ENCODE assay signal across 9 mouse cellular contexts in genomic region chr8:110145538-110145937, GRCm38 (mm10). TPM values are rescaled to one million over a fixed set of nuclear protein-coding genes. Genes with fewer than 3 reads are reported as not detected.
DNase-seq lines count a peak whose midpoint lies in the region; ATAC-seq lines count a peak whose summit lies in the region.
"Had no signal": no experiment of that assay in that cellular context is flagged by ENCODE, and none has a peak within 500 bp of the region (broad histone marks: within the 10 kb centered on the region; RNA-seq: fewer than 3 reads in every experiment).

No protein-coding gene starts in this region.

- WGBS in hindbrain, embryonic 15.5 days, result 0% methylated on average over 4 of the region's 4 CpGs

- H3K27me3 ChIP-seq in hindbrain, embryonic 15.5 days, result no peaks in the 10 kb centered on the region

- H3K4me2 ChIP-seq in hindbrain, embryonic 15.5 days, result no peak overlapping the region

- no peaks in the 10 kb centered on the region for H3K36me3 ChIP-seq in hindbrain, embryonic 15.5 days

- peak; percentile 16 to 51 for DNase-seq in spleen, postnatal 10 days (ENCODE audit: low spot score in 2 of 2)
- no peak for DNase-seq in spleen, postnatal 4 days (ENCODE audit: low spot score in 2 of 2)
- peak; percentile 45 for DNase-seq in adrenal gland, postnatal 25 days
- peak; percentile 54 for DNase-seq in embryo, embryonic 9.5 days (ENCODE audit: extremely low spot score)
- peak; percentile 67 for DNase-seq in left cerebral cortex, postnatal 4 days
- peak; percentile 35 for DNase-seq in naive thymus-derived CD4-positive, alpha-beta T cell, adult 2 months (ENCODE audit: low read depth)

- H3K9ac ChIP-seq in hindbrain, embryonic 15.5 days, result no peak overlapping the region

- no peak overlapping the region for H3K27ac ChIP-seq in hindbrain, embryonic 15.5 days (replicated peaks)

- H3K4me1 ChIP-seq in hindbrain, embryonic 15.5 days (replicated peaks), result no peaks in the 10 kb centered on the region

- intact Hi-C loops in left cerebral cortex, postnatal 4 days (cut with DNase I), result no loop called here

- peak; percentile 87; the same call in 1 of the 2 replicates for ATAC-seq in hindbrain, embryonic 15.5 days (ENCODE audit: low FRiP score, low read depth)
- ATAC-seq in erythroblast, adult 5-6 weeks (replicated peaks; ENCODE audit: low FRiP score, poor library complexity, severe bottlenecking), result no peak; the same call in 1 of the 2 replicates

- no peak overlapping the region for H3K4me3 ChIP-seq in hindbrain, embryonic 15.5 days

- no peaks in the 10 kb centered on the region for H3K9me3 ChIP-seq in hindbrain, embryonic 15.5 days

RNA-seq across cellular contexts. Expression of gene Calb2, which starts 22.5 kb away (rescaled TPM):
- total RNA-seq in adrenal gland, postnatal 25 days (2021), result 0.52 TPM in 1 of 2 replicates, not detected in the other
- 112 and 126 TPM in 2 replicates for polyA plus RNA-seq in hindbrain, embryonic 15.5 days (2015; fragmentation: Nextera tagmentation; extraction: Ambion mirVana)
- 10 to 100 TPM; 25.8 to 44.1 TPM for total RNA-seq in left cerebral cortex, postnatal 4 days (2021)
- not detected in 2 replicates for total RNA-seq in erythroblast, adult 5-6 weeks (2015; ENCODE audit: low replicate concordance)
- not detected in 2 replicates for total RNA-seq in erythroblast, adult 5-6 weeks (2017; ENCODE audit: low replicate concordance)
- polyA plus RNA-seq: gonadal fat pad, adult 2 months had no signal

RNA-seq across cellular contexts. Expression of gene Gm17720, which starts 43.0 kb away (rescaled TPM):
- not detected in 2 replicates for total RNA-seq in adrenal gland, postnatal 25 days (2021)
- not detected in 2 replicates for polyA plus RNA-seq in hindbrain, embryonic 15.5 days (2015; fragmentation: Nextera tagmentation; extraction: Ambion mirVana)
- total RNA-seq in left cerebral cortex, postnatal 4 days (2021), result not detected
- not detected in 2 replicates for total RNA-seq in erythroblast, adult 5-6 weeks (2015; ENCODE audit: low replicate concordance)
- total RNA-seq in erythroblast, adult 5-6 weeks (2017; ENCODE audit: low replicate concordance), result not detected in 2 replicates
- polyA plus RNA-seq: gonadal fat pad, adult 2 months had no signal

RNA-seq across cellular contexts. Expression of gene Gm21964, which starts 44.5 kb away (rescaled TPM):
- not detected in 2 replicates for total RNA-seq in adrenal gland, postnatal 25 days (2021)
- polyA plus RNA-seq in hindbrain, embryonic 15.5 days (2015; fragmentation: Nextera tagmentation; extraction: Ambion mirVana), result not detected in 2 replicates
- not detected for total RNA-seq in left cerebral cortex, postnatal 4 days (2021)
- not detected in 2 replicates for total RNA-seq in erythroblast, adult 5-6 weeks (2015; ENCODE audit: low replicate concordance)
- total RNA-seq in erythroblast, adult 5-6 weeks (2017; ENCODE audit: low replicate concordance), result not detected in 2 replicates
- polyA plus RNA-seq: gonadal fat pad, adult 2 months had no signal

Comparison
In these comparisons a context has a peak if more than half of its experiments do, and no peak if none do; other contexts are left out.
1. DNase-seq: peak in spleen, postnatal 10 days (2 of 2), adrenal gland, postnatal 25 days (single experiment), embryo, embryonic 9.5 days (single experiment), left cerebral cortex, postnatal 4 days (single experiment) and naive thymus-derived CD4-positive, alpha-beta T cell, adult 2 months (single experiment); none in spleen, postnatal 4 days (0 of 2).
2. RNA of gene Calb2, which starts 22.5 kb away (total RNA-seq): 25.8 to 44.1 TPM in left cerebral cortex, postnatal 4 days; 0.52 TPM in adrenal gland, postnatal 25 days and not detected in erythroblast, adult 5-6 weeks; every median in the first group is over 10 times any median in the second.